Mouse (Mus musculus): Measurements from ENCODE around the gene Cfb.
A peak's percentile ranks its signal among the peaks of the same experiment; 100 is the strongest.
"Not testable (repeated sequence)": the region's sequence is repeated elsewhere in the genome, so short reads cannot be mapped to it uniquely, and the experiment has no call there.

The Cfb gene

DNA sequence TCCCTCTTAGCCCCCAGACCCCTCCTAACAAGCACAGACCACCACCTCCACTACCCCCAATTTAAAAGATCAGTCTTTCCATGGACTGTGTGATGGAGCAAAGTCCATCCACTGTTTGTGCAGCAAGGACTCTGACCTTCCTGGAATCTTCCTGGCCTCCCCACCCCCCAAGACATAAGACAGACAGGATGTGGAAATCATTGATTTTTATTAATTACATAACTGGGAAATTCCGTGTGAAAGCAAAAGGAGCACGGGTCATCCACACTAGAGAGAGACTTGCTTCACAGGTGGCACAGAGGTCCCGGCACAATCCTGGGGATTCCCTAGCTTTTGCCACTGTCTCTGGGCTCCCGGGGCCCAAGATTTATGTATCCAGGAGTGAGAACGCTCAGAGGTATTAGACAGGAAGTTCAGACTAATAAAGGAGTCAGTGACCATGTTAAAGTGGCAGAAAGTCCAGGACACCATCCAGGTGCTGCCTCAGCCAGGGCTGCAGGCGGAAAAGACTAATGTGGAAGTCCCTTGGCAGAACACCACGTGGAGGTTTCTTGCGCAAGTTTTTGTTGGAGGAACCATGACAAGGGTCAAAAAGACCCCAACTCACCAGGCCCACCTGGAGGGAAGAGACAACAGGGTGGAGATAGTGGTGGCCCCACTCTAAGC lies at the start of gene Cfb:
TSS of gene Cfb (minus strand) at position 103 of the 666 bp plus-strand sequence.
- no peak for DNase-seq

GRCm38 (mm10) chr17:34911945-34912351 lies 49.6 kb upstream of the Cfb start:
- DNase-seq = peak; percentile 79 to 87

- DNase-seq = no peak
Observed at GRCm38 (mm10) chr17:34910982-34911381, 48.7 kb upstream of the Cfb start.

GRCm38 (mm10) chr17:34902895-34903294 lies 40.6 kb upstream of the Cfb start:
- DNase-seq = no peak

- DNase-seq = not testable (repeated sequence)
Observed at GRCm38 (mm10) chr17:34901948-34902347, 39.6 kb upstream of the Cfb start.

- DNase-seq = not testable (repeated sequence)
Observed at GRCm38 (mm10) chr17:34900826-34901225, 38.5 kb upstream of the Cfb start.

DNA sequence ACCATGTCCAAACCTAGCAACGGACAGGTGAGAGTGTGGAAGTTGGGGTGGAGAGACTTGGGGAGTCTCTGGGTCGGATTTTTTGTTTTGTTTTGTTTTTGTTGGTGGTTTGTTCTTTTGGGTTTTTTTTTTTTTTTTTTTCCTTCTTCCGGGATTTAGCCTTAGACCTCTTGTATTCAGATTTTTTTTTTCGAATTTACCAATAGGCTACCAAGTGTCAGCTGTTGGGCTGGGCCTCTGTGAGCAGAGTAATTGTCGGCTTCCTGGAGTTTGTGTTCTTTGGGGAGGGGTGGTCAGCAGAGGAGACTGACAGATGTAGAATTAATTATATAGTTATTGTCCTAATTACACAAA lies 37.5 kb upstream of the Cfb start:
- no peak for DNase-seq

GRCm38 (mm10) chr17:34899053-34899889 lies 37.0 kb upstream of the Cfb start:
- DNase-seq = peak; percentile 67

- peak; percentile 65 to 70 for DNase-seq
Observed at GRCm38 (mm10) chr17:34898706-34899052, 36.4 kb upstream of the Cfb start.

GRCm38 (mm10) chr17:34898160-34898586 lies 35.9 kb upstream of the Cfb start, which contains the start of the genes C2 and Ehmt2:
Gene C2, minus strand, starts transcription at chr17:34898265.
Gene Ehmt2, plus strand, starts transcription at chr17:34898469.
- DNase-seq = peak; percentile 90 to 91

GRCm38 (mm10) chr17:34897373-34898159 lies 35.2 kb upstream of the Cfb start:
- peak; percentile 56 to 57 for DNase-seq

- DNase-seq = no peak
Observed at GRCm38 (mm10) chr17:34896366-34896765, 34.0 kb upstream of the Cfb start.

- DNase-seq = no peak
Observed at GRCm38 (mm10) chr17:34895724-34896123, 33.4 kb upstream of the Cfb start.

DNA sequence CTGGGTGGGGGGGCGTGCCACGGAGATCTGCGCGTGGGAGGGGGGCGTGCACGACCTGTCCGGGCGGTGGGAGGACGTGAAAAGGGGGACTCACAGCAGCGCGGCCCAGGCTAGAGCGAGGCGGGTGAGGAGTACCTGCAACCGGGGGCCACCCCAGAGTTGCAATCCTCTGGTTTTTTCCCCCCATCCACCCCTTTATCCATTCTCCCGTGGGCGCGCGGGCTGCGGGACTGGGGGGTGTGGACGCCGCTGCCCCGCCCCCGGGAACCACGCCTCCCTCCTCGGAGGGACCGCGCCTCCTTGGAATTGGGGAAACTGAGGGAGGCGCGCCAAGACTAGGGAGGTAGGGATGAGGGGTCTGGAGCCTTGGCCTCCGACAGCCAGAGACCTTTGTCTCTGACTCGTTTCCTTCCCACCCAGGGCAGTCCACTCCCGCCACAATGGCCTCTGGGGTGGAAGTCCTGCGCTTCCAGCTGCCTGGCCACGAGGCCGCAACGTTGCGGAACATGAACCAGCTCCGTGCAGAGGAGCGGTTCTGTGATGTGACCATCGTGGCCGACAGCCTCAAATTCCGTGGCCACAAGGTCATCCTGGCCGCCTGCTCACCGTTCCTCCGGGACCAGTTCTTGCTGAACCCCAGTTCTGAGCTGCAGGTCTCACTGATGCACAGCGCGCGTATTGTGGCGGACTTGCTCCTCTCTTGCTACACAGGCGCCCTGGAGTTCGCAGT lies 32.6 kb upstream of the Cfb start:
- DNase-seq = peak; percentile 69 to 80

GRCm38 (mm10) chr17:34894074-34894597 lies 31.8 kb upstream of the Cfb start:
- DNase-seq = peak; percentile 97 to 98

DNA sequence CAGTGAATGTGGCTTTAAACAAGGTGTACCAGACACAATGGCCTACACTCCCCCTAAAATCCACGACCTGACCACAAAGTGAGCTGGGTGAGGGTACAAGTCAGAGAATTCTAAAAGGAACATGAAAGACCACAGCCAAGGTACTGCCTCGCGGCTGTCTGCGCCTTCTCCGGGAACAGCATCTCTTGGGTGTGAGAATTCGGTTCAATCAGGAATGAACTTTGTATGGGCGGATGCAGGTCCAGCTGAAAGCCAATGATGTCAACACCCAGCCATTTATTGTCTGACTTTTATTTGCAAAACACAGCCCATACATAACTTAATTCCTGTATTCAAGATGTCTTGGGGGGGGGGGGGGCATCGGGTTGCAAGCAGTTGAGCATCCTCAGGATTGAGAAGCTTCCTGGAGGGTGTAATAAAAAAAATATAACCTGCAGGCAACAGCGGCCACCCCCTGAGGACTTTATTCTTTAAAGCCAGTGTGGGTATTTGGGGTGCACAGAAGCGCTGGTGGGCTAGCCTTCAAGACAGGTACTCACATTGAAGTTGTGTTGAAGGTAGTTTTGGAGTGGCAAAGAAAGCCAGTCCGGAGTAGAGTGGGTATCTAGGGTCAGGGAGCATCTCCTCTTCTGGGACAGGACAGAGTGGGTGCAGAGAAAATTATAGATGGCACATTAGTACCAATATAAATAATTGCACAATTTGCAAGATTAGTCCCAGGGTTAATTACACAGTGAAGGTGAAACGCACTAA lies 30.9 kb upstream of the Cfb start:
- DNase-seq = no peak

DNA sequence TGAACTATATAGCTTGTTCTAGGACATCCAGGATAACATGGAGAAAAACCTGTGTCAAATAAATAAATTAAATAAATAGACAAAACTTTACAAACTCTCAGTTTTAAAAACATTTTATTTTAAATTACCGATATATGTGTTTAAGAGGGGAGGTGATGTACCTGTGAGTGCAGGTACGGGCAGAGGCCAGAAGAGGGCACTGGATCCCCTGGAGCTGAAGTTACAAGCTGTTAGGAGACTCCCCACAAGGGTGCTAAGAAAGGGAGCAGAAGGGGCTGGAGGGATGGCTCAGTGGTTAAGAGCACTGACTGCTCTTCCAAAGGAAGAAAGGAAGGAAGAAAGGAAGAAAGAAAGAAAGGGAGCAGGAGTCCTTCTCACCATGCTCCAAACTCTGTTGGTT lies 29.1 kb upstream of the Cfb start:
- no peak for DNase-seq

- DNase-seq = no peak
Observed at GRCm38 (mm10) chr17:34890074-34890743, 27.9 kb upstream of the Cfb start.

- DNase-seq = no peak
Observed at GRCm38 (mm10) chr17:34887942-34888341, 25.6 kb upstream of the Cfb start.

DNA sequence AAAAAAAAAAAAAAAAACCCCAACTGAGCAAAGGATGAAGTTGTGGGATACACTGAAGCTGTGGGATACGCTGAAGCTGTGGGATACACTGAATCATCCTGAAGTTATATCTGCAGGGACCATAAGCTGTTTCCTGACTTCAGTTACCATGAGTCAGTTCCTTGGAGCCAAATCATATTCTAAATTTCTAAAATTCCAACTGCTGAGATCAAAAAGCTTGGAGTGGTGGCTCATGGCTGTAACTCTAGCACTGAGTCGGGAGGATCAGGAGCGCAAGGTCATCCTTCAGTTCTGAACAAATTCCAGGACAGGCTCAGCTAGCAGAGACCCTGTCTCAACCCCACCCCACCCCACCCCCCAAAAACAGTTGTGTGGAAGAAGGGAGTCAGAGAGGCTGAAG lies 23.3 kb upstream of the Cfb start:
- no peak for DNase-seq

GRCm38 (mm10) chr17:34884704-34885103 lies 22.4 kb upstream of the Cfb start:
- no peak for DNase-seq

All from cerebellum, postnatal 10 days (tissue).